Mouse (Mus musculus): ENCODE data around the gene Olfr878.

The Olfr878 gene

GRCm38 (mm10) chr9:37917540-37917939 is at the start of gene Olfr878:
TSS of gene Olfr878 (plus strand) at chr9:37917840.
- no peak for DNase-seq

GRCm38 (mm10) chr9:37870246-37870645 is 47.4 kb upstream of the Olfr878 start:
- DNase-seq = no peak

- no peak for DNase-seq
Measured at GRCm38 (mm10) chr9:37871097-37871496, 46.5 kb upstream of the Olfr878 start.

GRCm38 (mm10) chr9:37871536-37871935 is 46.1 kb upstream of the Olfr878 start:
- no peak for DNase-seq

GRCm38 (mm10) chr9:37890960-37891359 is 26.7 kb upstream of the Olfr878 start:
- no peak for DNase-seq

- DNase-seq = no peak
Measured at GRCm38 (mm10) chr9:37896661-37897060, 21.0 kb upstream of the Olfr878 start, which contains the start of gene Olfr145. TSS of gene Olfr145 (plus strand) at chr9:37896724.

- no peak for DNase-seq
Measured at GRCm38 (mm10) chr9:37905555-37905954, 12.1 kb upstream of the Olfr878 start.

GRCm38 (mm10) chr9:37918018-37918417 is 378 bp downstream of the Olfr878 start:
- no peak for DNase-seq

- no peak for DNase-seq
Measured at GRCm38 (mm10) chr9:37924194-37924593, 6.6 kb downstream of the Olfr878 start.

- DNase-seq = no peak
Measured at GRCm38 (mm10) chr9:37925445-37925844, 7.8 kb downstream of the Olfr878 start.

GRCm38 (mm10) chr9:37926019-37927013 is 8.7 kb downstream of the Olfr878 start:
- no peak for DNase-seq

GRCm38 (mm10) chr9:37932519-37932918 is 14.9 kb downstream of the Olfr878 start:
- peak; percentile 32 for DNase-seq

- DNase-seq = no peak
Measured at GRCm38 (mm10) chr9:37934146-37934545, 16.5 kb downstream of the Olfr878 start.

GRCm38 (mm10) chr9:37941167-37941566 is 23.5 kb downstream of the Olfr878 start:
- DNase-seq = no peak

All from kidney, adult 18-20 months (tissue).